ENCODE assay signal across 8 mouse cellular contexts in the genomic region with DNA sequence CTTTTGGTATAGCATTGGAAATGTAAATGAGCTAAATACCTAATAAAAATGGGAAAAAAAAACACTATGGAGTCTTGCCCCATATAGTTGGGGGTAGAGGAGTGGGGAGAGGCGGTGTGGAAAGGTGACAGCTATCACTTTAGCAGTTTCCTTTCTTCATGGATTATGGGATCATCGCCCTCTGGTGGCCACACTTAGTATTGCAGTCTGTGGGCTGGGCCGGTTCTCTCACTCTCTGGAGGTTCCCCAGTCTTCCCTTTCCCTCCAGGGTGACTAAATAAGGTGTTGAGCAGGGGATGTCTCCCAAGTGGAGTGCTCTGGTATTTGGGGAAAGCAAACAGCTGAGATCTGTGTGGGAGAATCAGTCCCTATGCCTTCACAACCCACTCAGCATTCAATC. TPM values are rescaled to one million over a fixed set of nuclear protein-coding genes. Genes with fewer than 3 reads are reported as not detected.
DNase-seq lines count a peak whose midpoint lies in the region; ATAC-seq and TF ChIP-seq lines count a peak whose summit lies in the region.

No protein-coding gene starts in this region.

- no peaks in the 10 kb centered on the region for H3K36me3 ChIP-seq in E14TG2a.4 (ENCODE audit: insufficient read depth, low read length)

- peak; percentile 87 for ATAC-seq in granulocyte monocyte progenitor cell, adult 5-6 weeks (replicated peaks; ENCODE audit: poor library complexity, severe bottlenecking)

- H3K27me3 ChIP-seq in E14TG2a.4 (ENCODE audit: insufficient read depth, low read length), result peaks cover 4% of the 10 kb centered on the region; the same call in 1 of the 2 replicates

- peak; percentile 88 for DNase-seq in adrenal gland, postnatal 10 days
- peak; percentile 32 for DNase-seq in embryo, embryonic 11.5 days (ENCODE audit: low read depth, low spot score)
- peak; percentile 70 to 88 for DNase-seq in kidney, postnatal 36 days
- DNase-seq in lung, adult 2 months, result peak; percentile 76
- DNase-seq in retina, postnatal 7 days (ENCODE audit: low read depth, low spot score), result peak; percentile 62
- DNase-seq in urinary bladder, adult 18-20 months (ENCODE audit: low spot score in 2 of 2), result peak; percentile 48 to 78

- WGBS in lung, adult 2 months, result 2% methylated on average over 3 of the region's 3 CpGs

- TF ChIP-seq CTCF in E14TG2a.4 (conservative IDR thresholded peaks at IDR 0.05; ENCODE audit: low read length), result peak; percentile 89
- TF ChIP-seq CTCF in lung, adult 2 months (IDR thresholded peaks at IDR 0.05; ENCODE audit: insufficient read depth, low read length), result peak; percentile 84

- no peak for TF ChIP-seq POLR2A in lung, adult 2 months (IDR thresholded peaks at IDR 0.05; ENCODE audit: borderline replicate concordance, extremely low read depth, low read depth, low read length)

- H3K9me3 ChIP-seq in E14TG2a.4 (ENCODE audit: low read length), result peaks cover 24% of the 10 kb centered on the region

- H3K4me1 ChIP-seq in E14TG2a.4 (replicated peaks; ENCODE audit: low read depth, low read length), result no peaks in the 10 kb centered on the region
- H3K4me1 ChIP-seq in lung, adult 2 months (ENCODE audit: control insufficient read depth, insufficient read depth, low read length), result no peaks in the 10 kb centered on the region

- no peak overlapping the region for H3K4me3 ChIP-seq in E14TG2a.4 (replicated peaks; ENCODE audit: low read length)
- no peak overlapping the region for H3K4me3 ChIP-seq in lung, adult 2 months (replicated peaks; ENCODE audit: extremely low read depth, low read depth, low read length)

RNA-seq across cellular contexts. Expression of gene Kifc3, which starts 33.1 kb away (rescaled TPM):
- 10 to 100 TPM; 80.0 to 89.0 TPM for total RNA-seq in adrenal gland, postnatal 10 days (2021)
- total RNA-seq in granulocyte monocyte progenitor cell, adult 5-6 weeks (2014; fragmentation: Nextera tagmentation), result 0.26 and 1.1 TPM in 2 replicates
- total RNA-seq in granulocyte monocyte progenitor cell, adult 5-6 weeks (2017), result 3.2 and 4.1 TPM in 2 replicates
- 93.2 and 95.3 TPM in 2 replicates for polyA plus RNA-seq in lung, adult 2 months (2012; rRNA removed)

Comparison
In these comparisons a context has a peak if more than half of its experiments do, and no peak if none do; other contexts are left out.
1. DNase-seq: peak in every context shown above with its lines; median percentile 88 in adrenal gland, postnatal 10 days; 79 in kidney, postnatal 36 days; 76 in lung, adult 2 months; 63 in urinary bladder, adult 18-20 months; 62 in retina, postnatal 7 days; 32 in embryo, embryonic 11.5 days.
2. RNA of gene Kifc3, which starts 33.1 kb away (total RNA-seq): 80.0 to 89.0 TPM in adrenal gland, postnatal 10 days; 0.26 to 4.1 TPM in granulocyte monocyte progenitor cell, adult 5-6 weeks; every median in the first group is over 10 times any median in the second.